Mouse (Mus musculus) neural tube, embryonic 15.5 days (tissue): ENCODE measurements around the gene Phldb1. TPM values are rescaled to one million over a fixed set of nuclear protein-coding genes. Genes with fewer than 3 reads are reported as not detected.

Experiments
- ATAC-seq: fragments of 200-750 bp; cut with Nextera tagmentation; 2 replicates; pipeline ENCODE4 v1.8.0; 2017; ENCODE audit warnings: mild to moderate bottlenecking, moderate TSS enrichment, moderate library complexity; ENCODE audit not compliant: low FRiP score
- H3K27ac ChIP-seq: fragments of 300-500 bp; sonication (generic); replicated peaks from 2 replicates; pipeline ENCODE4 v1.5.1; 2015; ENCODE audit warnings: mild to moderate bottlenecking, inconsistent platforms
- H3K27me3 ChIP-seq: fragments of 300-500 bp; sonication (generic); replicated peaks from 2 replicates; pipeline ENCODE4 v1.6.1; 2015; ENCODE audit warnings: inconsistent platforms
- H3K36me3 ChIP-seq: fragments of 300-500 bp; sonication (generic); 2 replicates; pipeline ENCODE4 v1.6.1; 2015; ENCODE audit warnings: inconsistent platforms
- H3K4me1 ChIP-seq: fragments of 300-500 bp; sonication (generic); 2 replicates; pipeline ENCODE4 v1.6.1; 2015; ENCODE audit warnings: inconsistent platforms
- H3K4me2 ChIP-seq: fragments of 300-500 bp; sonication (generic); 2 replicates; pipeline ENCODE4 v1.6.1; 2015; ENCODE audit warnings: inconsistent platforms, mild to moderate bottlenecking, moderate library complexity
- H3K4me3 ChIP-seq: fragments of 300-500 bp; sonication (generic); replicated peaks from 2 replicates; pipeline ENCODE4 v1.5.1; 2015; ENCODE audit warnings: mild to moderate bottlenecking, inconsistent platforms
- H3K9ac ChIP-seq: fragments of 300-500 bp; sonication (generic); replicated peaks from 2 replicates; pipeline ENCODE4 v1.6.1; 2015; ENCODE audit warnings: mild to moderate bottlenecking, inconsistent platforms
- H3K9me3 ChIP-seq: fragments of 300-500 bp; sonication (generic); replicated peaks from 2 replicates; pipeline ENCODE4 v1.6.1; 2016; ENCODE audit warnings: inconsistent platforms
- WGBS: fragments of 180-500 bp; shearing (Covaris S2); methylation state at CpG from one replicate; pipeline ENCODE4 v1.1.7; 2015; ENCODE audit warnings: mixed read lengths; 5-methylcytosine and 5-hydroxymethylcytosine counted together
- polyA plus RNA-seq: library from polyadenylated mRNA; unstranded; fragments of >200 nt; fragmentation: Nextera tagmentation; extraction: Ambion mirVana; gene quantifications from 2 replicates; pipeline ENCODE4 v1.2.1, GENCODE M21; 2015

The Phldb1 gene
- polyA plus RNA-seq, 1 experiment from 2014 or later = 36.1 TPM

DNA sequence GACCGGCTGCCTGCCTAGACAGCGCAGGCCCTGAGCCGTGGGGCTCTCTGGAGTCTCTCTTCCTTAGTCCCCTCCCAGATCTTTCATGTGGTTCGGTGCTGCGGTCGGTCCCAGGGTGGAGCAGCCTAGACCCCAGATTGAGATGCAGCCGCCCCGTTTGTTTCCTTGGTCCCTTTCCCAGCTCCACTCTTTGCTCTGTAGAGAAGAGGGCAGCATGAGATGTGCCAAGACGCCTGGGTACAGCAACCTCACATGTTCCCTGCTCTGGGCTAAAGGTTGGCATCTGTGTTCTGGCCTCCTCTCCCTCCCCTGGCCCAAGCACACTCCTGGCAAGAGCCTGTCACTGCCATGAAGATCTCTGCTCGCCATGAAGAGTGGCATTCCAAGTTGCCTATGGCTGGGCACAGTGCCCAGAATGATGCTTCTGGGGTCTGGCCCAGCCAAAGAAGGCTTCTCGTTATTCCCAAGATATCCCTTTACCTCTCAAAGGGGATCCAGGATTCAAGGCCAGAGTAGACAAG, 11.4 kb downstream of the Phldb1 start:
- Histone ChIP-seq H3K9me3 (no peaks in the 10 kb centered on the region), H3K9ac (no peak overlapping the region), H3K4me1 (peaks cover 77% of the 10 kb centered on the region), H3K4me2 (no peak overlapping the region), H3K4me3 (no peak overlapping the region), H3K27ac (peak overlapping the region; percentile 38), H3K27me3 (no peaks in the 10 kb centered on the region), H3K36me3 (no peaks in the 10 kb centered on the region)
- no peak for ATAC-seq
- WGBS = 63% methylated on average over 11 of the region's 11 CpGs

DNA sequence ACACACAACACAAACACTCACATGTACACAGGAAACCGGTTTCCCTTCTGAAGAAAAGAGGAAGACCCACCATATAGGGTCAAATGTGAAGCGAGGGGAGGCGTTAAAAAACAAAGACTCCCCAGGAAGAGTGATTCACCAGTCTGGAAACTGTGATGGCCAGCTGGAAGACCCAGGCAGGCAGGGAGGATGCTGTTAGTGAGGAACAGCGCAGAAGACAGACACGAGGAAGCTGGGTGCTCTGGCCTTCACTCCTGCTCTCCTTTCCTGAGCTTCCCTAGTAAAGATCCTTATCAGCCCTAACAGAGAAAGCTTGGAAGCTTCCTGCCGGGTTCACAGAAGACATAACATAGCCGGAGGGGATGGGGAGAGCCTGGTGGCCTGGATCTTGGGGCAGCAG, 12.0 kb downstream of the Phldb1 start:
- Histone ChIP-seq H3K9ac (no peak overlapping the region), H3K4me1 (peaks cover 81% of the 10 kb centered on the region), H3K9me3 (no peaks in the 10 kb centered on the region), H3K27me3 (no peaks in the 10 kb centered on the region), H3K36me3 (no peaks in the 10 kb centered on the region), H3K4me2 (no peak overlapping the region), H3K27ac (peak overlapping the region; percentile 38; the same call in 1 of the 2 replicates), H3K4me3 (no peak overlapping the region)
- whole genome bisulfite sequencing = 39% methylated on average over 7 of the region's 7 CpGs
- no peak for ATAC-seq

DNA sequence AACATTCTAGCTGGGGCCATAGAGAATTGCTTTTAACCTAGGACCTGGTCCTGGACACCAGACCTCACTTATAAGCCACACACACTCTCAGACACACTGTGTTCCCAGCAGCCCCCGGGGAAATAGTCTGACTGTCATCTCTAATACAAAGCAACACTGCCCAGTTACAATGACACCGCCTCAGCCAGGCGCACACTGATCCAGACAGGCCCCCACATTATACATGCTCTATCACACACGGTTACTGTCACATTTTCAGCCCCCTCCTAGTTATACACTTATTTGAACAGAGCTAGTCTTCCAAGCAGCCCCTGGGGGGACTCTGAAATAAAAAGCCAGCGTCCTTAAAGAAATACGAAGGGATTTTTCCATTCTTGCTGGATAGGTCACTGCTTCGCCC, 12.4 kb downstream of the Phldb1 start:
- peaks cover 85% of the 10 kb centered on the region for H3K4me1 ChIP-seq
- no peaks in the 10 kb centered on the region for H3K27me3 ChIP-seq
- ATAC-seq = no peak
- peak overlapping the region; percentile 38; the same call in 1 of the 2 replicates for H3K27ac ChIP-seq
- 47% methylated on average over 7 of the region's 7 CpGs for WGBS
- H3K4me3 ChIP-seq = no peak overlapping the region
- 0 out of 2 replicates have a peak, but pooled peaks cover 1% of the 10 kb centered on the region for H3K36me3 ChIP-seq
- H3K4me2 ChIP-seq = no peak overlapping the region
- no peak overlapping the region for H3K9ac ChIP-seq
- H3K9me3 ChIP-seq = no peaks in the 10 kb centered on the region

DNA sequence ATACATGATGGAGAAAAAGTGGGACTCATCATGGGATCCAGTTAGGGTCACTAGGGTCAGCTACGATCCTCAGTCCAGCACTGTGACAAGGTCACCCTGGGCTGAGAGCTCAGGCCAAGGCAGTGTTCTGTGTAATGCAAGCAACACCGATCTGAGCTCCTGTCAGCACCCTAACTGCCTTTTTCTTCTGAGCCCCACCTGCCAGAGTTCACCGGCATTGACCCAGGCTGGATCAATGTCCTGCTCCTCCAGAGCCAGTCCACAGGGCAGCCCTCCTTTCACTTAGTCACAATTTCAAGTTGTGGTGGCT, 13.2 kb downstream of the Phldb1 start:
- Histone ChIP-seq H3K4me3 (peak overlapping the region; percentile 70; the same call in 1 of the 2 replicates), H3K4me2 (peak overlapping the region; percentile 91), H3K27me3 (no peaks in the 10 kb centered on the region), H3K9me3 (no peaks in the 10 kb centered on the region), H3K27ac (peak overlapping the region; percentile 83), H3K36me3 (peaks cover 7% of the 10 kb centered on the region; the same call in 1 of the 2 replicates), H3K9ac (no peak overlapping the region), H3K4me1 (peaks cover 86% of the 10 kb centered on the region)
- WGBS = 87% methylated on average over 3 of the region's 3 CpGs
- no peak for ATAC-seq

DNA sequence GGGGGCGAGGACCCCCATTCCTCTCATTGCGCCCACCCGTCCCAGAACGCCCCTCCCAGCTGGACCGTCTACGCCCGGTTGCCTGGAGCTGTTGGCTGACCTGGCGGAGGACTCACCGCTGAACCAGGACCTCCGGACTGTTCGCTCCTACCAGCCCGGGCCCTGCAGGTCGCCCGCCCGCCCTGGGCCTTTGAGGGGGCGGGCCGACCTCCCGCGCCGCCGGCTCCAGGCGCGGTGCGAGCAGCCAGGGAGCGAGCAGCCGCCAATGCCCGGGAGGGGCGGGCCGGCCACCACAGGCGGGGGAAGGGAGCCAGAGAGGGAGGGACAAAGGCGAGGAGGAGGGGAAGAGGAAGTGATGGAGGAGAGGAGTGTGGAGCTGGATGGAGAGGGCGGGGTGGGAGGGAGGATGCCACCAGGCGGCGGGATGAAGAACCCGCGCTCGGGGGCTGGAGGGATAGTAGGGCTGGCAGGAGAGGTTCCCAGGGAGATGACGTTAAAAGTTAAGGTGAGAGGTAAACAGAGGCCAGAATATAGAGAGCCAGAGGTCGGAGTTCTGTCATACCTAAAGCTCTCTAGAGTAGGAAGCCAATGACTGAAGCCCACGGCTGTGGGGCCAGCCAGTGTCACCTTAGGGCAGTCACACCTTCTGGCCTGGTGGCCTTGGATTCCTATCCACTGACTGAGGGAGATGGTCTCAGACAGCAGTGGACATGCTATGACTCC, 13.7 kb downstream of the Phldb1 start:
- WGBS = 2% methylated on average over 38 of the region's 40 CpGs
- ATAC-seq = peak; percentile 85
- peaks cover 12% of the 10 kb centered on the region for H3K36me3 ChIP-seq
- no peaks in the 10 kb centered on the region for H3K9me3 ChIP-seq
- H3K4me1 ChIP-seq = peaks cover 81% of the 10 kb centered on the region
- H3K27ac ChIP-seq = peak overlapping the region; percentile 83
- H3K4me3 ChIP-seq = peak overlapping the region; percentile 70
- H3K4me2 ChIP-seq = peak overlapping the region; percentile 91
- H3K9ac ChIP-seq = peak overlapping the region; percentile 83
- H3K27me3 ChIP-seq = no peaks in the 10 kb centered on the region

DNA sequence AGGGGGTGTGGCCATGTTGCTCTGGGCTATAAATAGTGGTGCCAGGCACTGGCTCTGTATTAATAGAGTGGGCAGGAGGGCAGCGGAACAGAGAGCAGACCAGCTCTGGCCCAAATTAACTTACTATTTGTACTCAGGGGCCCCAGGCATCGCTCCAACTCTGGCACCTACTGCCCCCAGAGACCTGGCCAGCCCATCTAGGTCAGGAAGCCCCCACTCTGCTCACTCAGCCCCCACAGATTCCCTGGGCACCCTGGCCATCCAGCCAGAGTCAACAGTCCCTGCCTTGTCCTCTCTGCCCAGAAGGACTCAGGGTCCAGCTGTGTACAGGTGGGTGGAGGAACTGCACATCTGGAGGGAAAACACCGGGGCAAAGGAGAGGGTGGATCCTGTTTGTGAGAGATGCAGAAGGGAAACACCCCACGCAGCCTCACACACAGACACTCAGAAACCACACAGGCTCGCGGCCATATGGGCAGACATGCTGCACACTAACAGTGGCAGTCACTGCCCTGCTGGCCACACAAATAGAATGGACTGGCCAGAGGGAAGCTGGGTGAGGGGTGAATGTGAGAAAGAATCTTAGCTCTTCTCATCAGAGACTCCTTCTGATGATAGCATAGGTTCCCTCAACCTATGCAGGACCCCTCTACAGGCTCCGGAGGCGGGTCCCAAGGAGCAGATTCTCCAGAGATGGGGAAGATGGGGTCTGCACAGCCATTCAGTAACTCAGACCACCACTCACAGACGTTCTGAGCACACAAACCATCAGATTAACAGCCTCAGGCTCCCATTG, 14.4 kb downstream of the Phldb1 start:
- 10% methylated on average over 9 of the region's 9 CpGs for WGBS
- peak overlapping the region; percentile 83 for H3K9ac ChIP-seq
- peak; percentile 32 for ATAC-seq
- H3K36me3 ChIP-seq = peaks cover 20% of the 10 kb centered on the region
- H3K4me3 ChIP-seq = peak overlapping the region; percentile 70
- H3K27ac ChIP-seq = peak overlapping the region; percentile 83
- H3K4me2 ChIP-seq = peak overlapping the region; percentile 91
- no peaks in the 10 kb centered on the region for H3K27me3 ChIP-seq
- peaks cover 75% of the 10 kb centered on the region for H3K4me1 ChIP-seq
- no peaks in the 10 kb centered on the region for H3K9me3 ChIP-seq

DNA sequence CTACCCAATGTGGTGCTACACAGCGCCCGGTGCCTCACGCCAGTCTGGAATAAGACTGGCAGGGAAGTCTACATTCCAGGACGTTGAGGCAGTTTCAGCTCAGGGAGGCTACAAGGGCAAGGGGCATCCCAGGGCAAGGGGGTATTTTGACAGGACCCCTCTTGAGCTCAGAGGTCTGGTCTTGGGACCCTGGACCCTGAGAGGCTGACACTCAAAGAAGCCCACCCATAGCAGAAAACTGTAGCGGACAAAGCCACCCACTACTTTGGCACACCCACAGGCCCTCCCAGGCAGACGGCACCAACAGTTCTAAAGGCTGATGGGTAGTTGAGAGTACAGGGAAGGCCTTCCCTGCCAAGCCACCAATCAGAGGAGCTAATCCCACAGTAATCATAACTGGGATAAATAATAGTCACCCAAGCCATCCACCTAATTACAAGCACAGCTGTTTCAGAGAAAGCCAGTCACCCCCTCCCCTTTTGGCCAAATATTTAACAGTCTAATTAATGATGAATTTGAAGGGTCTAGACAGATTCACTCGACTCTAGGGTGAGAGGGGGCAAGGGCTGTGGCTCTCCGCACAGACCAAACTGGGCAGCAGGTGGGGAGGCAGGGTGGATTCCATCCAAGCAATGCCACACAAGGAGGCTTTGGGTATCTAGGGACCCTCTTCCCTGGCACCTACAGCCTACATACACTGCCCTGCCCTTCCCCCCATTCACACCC, 15.2 kb downstream of the Phldb1 start:
- peaks cover 26% of the 10 kb centered on the region for H3K36me3 ChIP-seq
- peak overlapping the region; percentile 91 for H3K4me2 ChIP-seq
- H3K4me3 ChIP-seq = peak overlapping the region; percentile 70
- H3K9ac ChIP-seq = peak overlapping the region; percentile 83
- peak overlapping the region; percentile 83; the same call in 1 of the 2 replicates for H3K27ac ChIP-seq
- peaks cover 68% of the 10 kb centered on the region for H3K4me1 ChIP-seq
- H3K9me3 ChIP-seq = no peaks in the 10 kb centered on the region
- WGBS = 62% methylated on average over 8 of the region's 8 CpGs
- no peaks in the 10 kb centered on the region for H3K27me3 ChIP-seq
- no peak for ATAC-seq

DNA sequence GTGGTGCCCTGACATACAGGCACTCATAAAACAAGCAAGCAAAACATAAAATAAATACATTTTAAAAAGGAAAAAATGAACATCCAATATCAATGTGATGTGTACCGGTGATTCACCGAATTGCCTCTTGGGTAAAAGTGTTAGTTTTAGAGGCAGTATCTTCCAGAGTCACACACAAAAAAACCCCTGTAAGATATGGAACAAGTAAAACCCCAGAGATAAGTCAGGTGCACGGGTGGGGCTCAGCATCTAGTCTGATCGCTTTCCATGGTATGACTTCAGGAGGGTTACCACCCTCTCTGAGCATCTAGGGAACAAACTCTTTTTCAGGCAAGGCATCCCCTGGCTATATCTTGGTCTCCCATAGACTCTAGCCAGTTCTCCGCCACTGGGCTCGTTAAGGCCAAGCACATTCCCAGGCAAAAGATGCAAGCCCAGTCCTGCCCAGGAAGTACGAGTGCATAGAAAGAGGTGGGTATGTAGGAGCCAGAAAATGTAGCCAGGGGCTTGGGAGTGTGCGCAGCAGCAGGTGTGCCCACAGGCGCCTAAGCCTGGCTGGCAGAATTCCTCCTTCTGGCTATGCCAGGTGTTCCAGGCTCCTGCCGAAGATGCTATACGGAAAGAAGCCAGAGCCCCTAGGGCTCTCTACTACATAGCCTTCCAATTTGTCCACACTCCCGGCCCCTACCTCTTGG, 15.9 kb downstream of the Phldb1 start:
- Histone ChIP-seq H3K36me3 (peaks cover 31% of the 10 kb centered on the region), H3K4me1 (peaks cover 61% of the 10 kb centered on the region), H3K27ac (0 out of 2 replicates have a peak overlapping the region, but pooled peaks have one; percentile 5), H3K9me3 (no peaks in the 10 kb centered on the region), H3K27me3 (no peaks in the 10 kb centered on the region), H3K4me3 (no peak overlapping the region), H3K9ac (no peak overlapping the region; the same call in 1 of the 2 replicates), H3K4me2 (peak overlapping the region; percentile 91)
- no peak for ATAC-seq
- 81% methylated on average over 12 of the region's 12 CpGs for WGBS

DNA sequence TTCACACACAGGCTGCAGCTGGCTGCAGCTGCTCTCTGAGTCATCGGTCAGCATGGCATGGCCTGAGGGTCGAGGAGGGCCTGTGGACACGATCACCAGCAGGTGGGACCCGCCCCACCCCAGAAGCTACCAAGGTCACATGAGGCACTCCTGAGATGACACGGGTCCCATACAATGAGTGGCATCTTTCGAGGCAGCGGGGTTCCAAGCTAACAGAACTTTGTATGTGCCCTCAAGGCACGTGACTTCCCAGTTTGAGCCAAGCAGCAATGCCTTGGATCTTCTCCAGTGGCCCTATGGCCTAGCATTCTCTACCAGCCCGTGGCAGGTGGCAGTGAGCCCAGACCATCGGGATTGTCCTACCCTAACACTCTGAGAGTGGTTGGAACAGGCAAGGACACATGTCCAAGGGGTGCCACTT, 17.2 kb downstream of the Phldb1 start:
- H3K4me2 ChIP-seq = no peak overlapping the region
- H3K9me3 ChIP-seq = no peaks in the 10 kb centered on the region
- H3K36me3 ChIP-seq = peaks cover 31% of the 10 kb centered on the region
- no peak overlapping the region for H3K27ac ChIP-seq
- H3K4me3 ChIP-seq = no peak overlapping the region
- H3K9ac ChIP-seq = no peak overlapping the region
- ATAC-seq = no peak
- 73% methylated on average over 10 of the region's 10 CpGs for WGBS
- H3K4me1 ChIP-seq = peaks cover 52% of the 10 kb centered on the region
- H3K27me3 ChIP-seq = no peaks in the 10 kb centered on the region

DNA sequence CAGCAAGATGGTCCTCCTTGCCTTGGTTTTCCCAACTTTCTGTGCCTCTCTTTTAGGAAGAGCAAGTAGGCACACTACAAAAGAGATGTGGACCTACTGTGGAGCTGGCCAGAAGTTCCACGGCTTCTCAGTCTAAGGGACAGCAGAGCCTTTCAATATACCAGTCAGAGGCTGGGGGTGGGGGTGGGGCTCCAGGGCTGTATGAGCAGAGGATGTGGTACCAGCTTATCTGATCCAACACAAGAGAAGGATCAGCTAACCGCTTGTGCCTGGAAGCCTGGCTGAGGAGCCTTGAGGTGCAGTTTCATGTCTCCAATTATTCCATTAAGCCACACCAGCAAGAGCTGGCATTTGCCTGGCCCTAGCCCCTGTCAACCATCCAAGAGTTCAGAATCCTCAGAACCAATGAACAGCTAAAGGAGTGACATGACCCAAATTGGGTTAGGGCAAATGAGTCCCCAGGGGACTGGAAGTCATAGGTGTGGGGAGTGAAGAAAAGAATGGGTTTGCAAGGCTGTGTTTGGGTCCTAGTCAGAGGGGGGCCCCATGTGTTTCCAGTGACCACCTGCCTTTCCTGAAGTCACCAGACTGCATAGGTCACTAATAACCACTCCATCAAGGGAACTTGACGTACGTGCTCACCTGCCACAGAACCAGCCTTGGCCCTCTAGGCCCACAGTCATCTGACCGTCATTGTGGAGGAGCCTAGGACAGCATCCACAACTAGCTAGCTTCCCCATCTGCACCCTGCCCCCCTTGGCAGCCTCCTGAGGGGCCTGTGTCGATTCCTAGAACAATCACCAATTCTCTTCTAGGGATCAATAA, 17.8 kb downstream of the Phldb1 start:
- no peak for ATAC-seq
- Histone ChIP-seq H3K27ac (no peak overlapping the region), H3K4me3 (no peak overlapping the region), H3K9me3 (no peaks in the 10 kb centered on the region), H3K36me3 (peaks cover 36% of the 10 kb centered on the region), H3K9ac (no peak overlapping the region), H3K4me2 (no peak overlapping the region), H3K4me1 (peaks cover 47% of the 10 kb centered on the region), H3K27me3 (no peaks in the 10 kb centered on the region)
- WGBS = 81% methylated on average over 6 of the region's 6 CpGs
